Mouse (Mus musculus): ENCODE results near the gene Tm2d3. TPM values are rescaled to one million over a fixed set of nuclear protein-coding genes. Genes with fewer than 3 reads are reported as not detected.

The Tm2d3 gene
- polyA plus RNA-seq (2017; shearing (Covaris generic)): 100 to 1,000 TPM in 1 of 2 experiments, 10 to 100 TPM in 1; 83.0 to 130 TPM

GRCm38 (mm10) chr7:65690869-65691268 is at the start of gene Tm2d3:
Gene Tm2d3 (plus strand): TSS chr7:65691169.

GRCm38 (mm10) chr7:65644643-65645351 is 46.2 kb upstream of the Tm2d3 start, which contains the start of gene Tarsl2:
Gene Tarsl2 (plus strand): TSS chr7:65644898.

Other genes with a start within 250 kb of the Tm2d3 start
- under 1 TPM in 1 of 2 experiments, not detected in 1; 0.34 TPM for gene Tjp1, start 163.4 kb upstream of the Tm2d3 start, polyA plus RNA-seq (2017; shearing (Covaris generic))
- gene Tarsl2, start 46.3 kb upstream of the Tm2d3 start, polyA plus RNA-seq (2017; shearing (Covaris generic)): 1 to 10 TPM; 6.3 to 6.9 TPM
- gene Pcsk6, start 170.6 kb downstream of the Tm2d3 start, polyA plus RNA-seq (2017; shearing (Covaris generic)): not detected